Mouse (Mus musculus): ENCODE results near the gene Gdap1l1. TPM values are rescaled to one million over a fixed set of nuclear protein-coding genes. Genes with fewer than 3 reads are reported as not detected.
A peak's percentile ranks its signal among the peaks of the same experiment; 100 is the strongest.

Gdap1l1 gene
- total RNA-seq, 2 experiments from 2014 or later = not detected

GRCm38 (mm10) chr2:163462801-163463200 is 24.5 kb downstream of the Gdap1l1 start:
- no peak for ATAC-seq (replicated peaks; ENCODE audit: poor library complexity)

DNA sequence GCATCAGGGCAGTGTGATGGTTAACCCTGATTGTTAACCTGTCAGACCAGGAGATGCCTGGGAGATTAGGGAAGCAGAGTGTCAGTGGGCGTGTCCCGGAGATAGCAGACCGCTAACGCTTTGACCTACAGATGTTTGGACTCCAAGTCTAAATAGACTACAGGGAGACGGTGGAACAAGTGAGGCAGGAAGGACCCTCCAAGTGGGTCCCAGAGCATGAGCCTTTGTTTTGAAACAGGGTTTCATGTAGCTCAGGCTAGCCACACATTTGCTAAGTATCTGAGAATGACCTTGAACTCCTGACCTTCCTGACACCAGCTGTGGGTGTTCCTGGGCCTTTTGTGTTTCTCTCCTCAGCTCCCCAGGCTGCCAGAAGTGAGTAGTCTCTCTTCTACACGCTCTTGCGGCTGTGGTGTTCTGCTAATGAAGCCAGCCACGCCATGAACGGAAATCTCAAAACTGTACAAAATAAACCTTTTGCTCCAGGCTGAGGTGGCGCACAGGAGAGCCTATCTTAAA is 25.0 kb downstream of the Gdap1l1 start:
- no peak for ATAC-seq (replicated peaks; ENCODE audit: poor library complexity)

DNA sequence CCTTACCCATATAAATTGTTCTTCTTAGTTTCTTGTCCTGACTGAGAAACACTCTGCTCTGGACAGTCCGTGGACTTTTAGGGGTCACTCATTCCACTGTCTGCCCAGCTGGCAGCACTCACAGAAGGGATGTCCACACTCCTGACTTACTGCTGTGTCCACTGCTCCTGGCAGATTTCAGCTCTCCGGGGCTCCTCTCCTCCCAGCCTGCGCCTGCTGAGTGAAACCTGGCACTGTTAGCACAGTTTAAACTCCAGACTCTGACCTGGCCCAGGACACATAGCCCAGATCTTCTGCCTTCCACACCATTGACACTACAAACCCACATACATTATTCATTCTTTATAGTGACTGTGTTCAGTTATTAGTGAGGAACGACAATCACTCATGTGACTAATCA is 25.7 kb downstream of the Gdap1l1 start:
- no peak for ATAC-seq (replicated peaks; ENCODE audit: poor library complexity)

- no peak for ATAC-seq (replicated peaks; ENCODE audit: poor library complexity)
These were observed 26.3 kb downstream of the Gdap1l1 start for GRCm38 (mm10) chr2:163464562-163464961.

DNA sequence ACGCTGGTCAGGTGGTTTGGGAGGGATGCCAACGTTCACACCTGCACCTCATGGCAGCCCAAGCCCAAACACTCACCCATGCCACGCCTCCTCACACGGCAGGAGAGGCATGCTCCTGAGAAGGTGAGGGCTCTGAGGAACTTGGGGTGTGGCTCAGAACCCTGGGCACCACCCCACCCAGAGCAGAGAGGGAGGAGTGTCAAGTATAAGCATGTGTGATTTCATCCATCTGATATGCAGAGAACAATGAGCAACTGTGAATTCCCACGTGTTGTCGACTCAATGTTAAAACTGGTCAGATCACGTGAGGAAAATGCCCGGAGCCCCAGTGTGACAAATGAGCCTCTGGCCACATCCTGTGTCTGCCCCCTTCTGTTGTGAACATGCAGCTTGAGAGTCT is 28.5 kb downstream of the Gdap1l1 start:
- ATAC-seq (replicated peaks; ENCODE audit: poor library complexity) = no peak

GRCm38 (mm10) chr2:163467585-163467984 is 29.3 kb downstream of the Gdap1l1 start:
- no peak for ATAC-seq (replicated peaks; ENCODE audit: poor library complexity)

DNA sequence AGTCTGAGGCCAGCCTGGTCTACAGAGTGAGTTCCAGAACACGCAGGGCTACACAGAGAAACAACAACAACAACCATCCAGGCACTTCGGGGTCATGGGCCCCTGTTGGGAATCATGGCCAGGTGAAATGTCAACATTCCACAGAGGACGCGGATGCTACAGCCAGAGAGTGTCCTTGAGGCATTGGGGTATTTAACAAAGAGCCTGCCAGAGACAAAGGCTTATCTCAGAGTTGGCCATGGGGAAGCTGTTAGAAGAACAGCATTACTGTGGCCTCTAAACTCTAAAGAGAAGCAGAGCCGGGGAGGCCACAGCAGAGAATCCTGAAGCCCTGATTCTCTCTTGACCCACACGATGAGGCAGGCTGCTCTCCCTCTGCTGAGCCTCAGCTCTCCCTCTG is 30.6 kb downstream of the Gdap1l1 start:
- no peak for ATAC-seq (replicated peaks; ENCODE audit: poor library complexity)

- ATAC-seq (replicated peaks; ENCODE audit: poor library complexity) = no peak
These were observed 31.4 kb downstream of the Gdap1l1 start for GRCm38 (mm10) chr2:163469711-163470110.

DNA sequence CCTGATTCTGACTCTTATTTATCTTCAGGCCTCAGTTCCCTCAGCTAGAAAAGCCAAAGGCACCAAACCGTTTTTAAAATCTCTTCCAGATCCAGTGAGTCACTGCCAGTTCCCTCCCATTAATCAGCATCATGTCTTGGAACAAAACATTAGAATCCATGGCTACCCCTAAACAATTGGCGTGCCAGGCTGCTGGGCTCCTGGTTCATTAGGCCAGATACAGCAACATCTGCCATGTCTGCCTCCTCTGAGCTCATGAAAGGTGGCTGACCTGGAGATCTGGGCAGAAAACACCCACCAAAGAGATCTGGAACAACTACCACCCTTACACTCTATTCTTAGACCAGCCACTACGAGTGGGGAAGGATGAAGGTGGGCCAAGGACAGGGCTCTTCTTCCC is 32.9 kb downstream of the Gdap1l1 start:
- ATAC-seq (replicated peaks; ENCODE audit: poor library complexity) = no peak

GRCm38 (mm10) chr2:163471710-163472465 is 33.6 kb downstream of the Gdap1l1 start:
- ATAC-seq (replicated peaks; ENCODE audit: poor library complexity) = peak; percentile 63

DNA sequence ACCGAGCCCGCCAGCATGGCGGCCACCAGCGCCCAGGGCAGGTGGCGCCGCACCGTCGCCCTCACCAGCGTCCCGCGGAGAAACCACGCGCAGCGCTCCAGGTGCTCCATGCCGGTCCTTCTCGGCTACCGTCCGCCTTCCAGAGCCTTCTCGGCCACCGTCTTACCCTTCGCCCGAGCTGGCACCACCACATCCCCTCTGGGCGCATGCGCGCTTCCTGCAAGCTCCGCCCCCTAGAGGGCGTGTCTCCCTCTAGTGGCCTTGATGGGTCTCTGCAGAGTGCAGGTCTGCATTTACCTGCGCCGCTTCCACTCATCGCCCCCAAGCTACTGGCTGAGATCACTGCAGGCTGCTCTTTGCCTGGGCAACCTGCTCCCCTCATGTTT is 34.2 kb downstream of the Gdap1l1 start, which contains the start of gene Fitm2:
Gene Fitm2 (minus strand): TSS at position 164 of the 386 bp plus-strand sequence.
- ATAC-seq (replicated peaks; ENCODE audit: poor library complexity) = peak; percentile 95

DNA sequence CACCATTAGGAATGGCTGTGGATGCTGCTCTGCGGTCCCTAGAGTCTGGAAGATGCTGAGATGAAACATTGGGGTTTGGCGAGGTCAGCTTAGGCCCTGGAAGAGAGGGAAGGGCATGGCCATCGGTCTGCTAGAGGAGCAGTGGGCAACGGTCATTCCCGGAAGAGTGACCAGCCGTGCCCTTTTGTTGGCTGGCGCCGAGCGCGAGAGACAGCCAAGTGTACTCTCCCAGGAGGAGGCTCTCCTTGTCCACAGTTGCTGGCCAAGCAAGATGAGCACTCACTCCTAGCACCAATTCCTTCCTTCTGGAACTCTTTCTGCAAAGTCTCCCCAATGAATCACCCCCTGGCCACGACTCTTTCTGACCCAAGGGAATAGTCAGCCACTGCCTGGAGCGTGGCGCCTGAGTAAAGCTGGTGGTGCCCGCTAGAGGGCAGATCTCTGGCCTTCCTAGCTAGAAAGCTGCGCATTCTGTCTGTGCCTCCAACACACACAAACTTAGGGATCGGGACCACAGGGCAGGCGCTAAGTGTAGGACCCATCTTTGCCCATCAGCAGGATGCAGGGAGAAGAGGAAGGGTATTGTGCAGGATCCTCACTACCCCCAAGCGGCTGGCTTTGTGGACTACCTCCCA is 42.0 kb downstream of the Gdap1l1 start:
- peak; percentile 58 for ATAC-seq (replicated peaks; ENCODE audit: poor library complexity)

DNA sequence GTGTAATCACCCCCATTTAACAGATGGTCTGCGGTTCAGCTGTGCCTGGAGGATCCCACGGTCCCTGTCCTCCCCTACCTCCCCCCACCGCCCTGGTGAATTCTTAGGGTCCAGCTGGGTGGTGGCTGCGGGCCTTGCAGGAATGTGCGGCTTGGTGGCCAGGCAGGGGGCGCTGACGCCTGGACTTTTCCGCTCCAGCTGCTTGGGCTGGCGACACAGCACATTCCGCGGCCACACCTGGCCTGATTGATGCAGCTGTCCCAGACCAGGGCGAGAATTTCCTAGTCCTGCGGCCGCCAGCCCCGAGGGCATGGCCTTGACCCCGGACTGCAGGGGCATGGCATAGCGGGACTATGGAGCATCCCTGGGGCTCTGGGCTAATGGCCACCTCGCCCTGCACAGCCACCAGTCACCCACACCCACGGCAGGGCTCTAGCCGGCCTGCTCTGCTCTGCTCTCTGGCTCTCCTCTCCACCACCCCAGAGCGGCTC is 43.3 kb downstream of the Gdap1l1 start:
- peak; percentile 23; the same call in 1 of the 2 replicates for ATAC-seq (replicated peaks; ENCODE audit: poor library complexity)

DNA sequence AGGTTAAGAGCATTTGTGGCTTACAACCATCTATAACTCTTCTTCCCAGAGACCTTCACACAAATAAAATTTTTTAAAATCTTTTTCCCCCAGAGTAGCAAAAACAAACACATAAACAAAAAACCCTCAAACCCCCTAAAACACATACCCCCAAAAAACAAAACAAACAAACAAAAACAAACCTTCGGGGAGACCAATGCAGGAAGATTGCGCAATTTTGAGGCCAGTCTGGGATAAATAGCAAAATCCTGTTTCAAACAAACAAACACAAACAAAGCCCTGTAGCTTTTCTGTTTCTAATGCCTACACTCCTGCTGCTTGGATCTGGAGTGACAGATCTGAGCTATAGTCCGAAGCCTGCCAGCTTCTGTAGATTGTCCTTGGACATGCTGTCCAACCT is 49.1 kb downstream of the Gdap1l1 start:
- ATAC-seq (replicated peaks; ENCODE audit: poor library complexity) = no peak

DNA sequence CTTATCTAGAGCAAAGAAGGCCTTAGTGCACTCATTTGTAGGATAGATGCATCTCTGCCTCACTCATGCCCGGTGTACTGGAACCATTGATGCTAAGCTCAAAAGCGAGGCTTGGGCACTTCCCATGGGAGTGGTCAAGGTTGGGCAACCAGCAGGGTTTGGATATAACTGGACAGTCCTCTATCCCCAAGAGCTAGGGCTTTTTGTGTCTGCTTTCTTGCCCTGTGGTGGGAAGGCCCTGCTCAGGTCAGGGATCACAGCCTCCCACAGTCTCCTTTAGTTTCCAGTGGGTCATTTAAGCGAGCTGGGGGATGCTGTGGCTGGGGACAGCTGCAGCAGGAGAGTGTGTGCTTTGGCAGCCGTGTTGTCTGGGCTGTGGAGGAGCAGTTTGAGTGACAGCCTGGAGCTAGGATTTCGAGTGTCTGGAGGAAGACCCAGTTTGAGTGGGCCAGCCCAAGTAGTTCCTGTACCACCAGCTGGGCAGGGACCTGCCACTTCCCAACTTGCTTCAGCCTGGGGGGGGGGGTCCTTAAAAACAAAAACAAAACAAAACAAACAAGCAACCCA is 51.5 kb downstream of the Gdap1l1 start:
- ATAC-seq (replicated peaks; ENCODE audit: poor library complexity) = no peak

DNA sequence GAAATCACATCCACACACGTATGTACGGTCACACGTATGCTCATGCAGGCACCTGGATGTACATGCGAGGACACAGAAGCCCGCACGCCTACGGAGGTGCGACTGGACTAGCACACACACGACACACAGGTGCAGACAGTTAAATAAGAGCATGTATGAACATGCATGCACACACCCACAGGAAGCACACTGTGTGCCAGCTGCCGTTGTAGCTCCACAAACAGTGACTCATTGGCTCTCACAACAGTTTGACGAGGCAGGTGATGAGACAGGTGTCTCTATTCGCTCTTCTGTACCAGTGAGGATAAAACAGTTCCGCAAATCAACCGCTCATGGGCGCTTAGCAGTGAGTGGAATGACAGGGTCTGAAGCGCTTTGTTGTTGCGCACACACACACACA is 52.4 kb downstream of the Gdap1l1 start:
- no peak for ATAC-seq (replicated peaks; ENCODE audit: poor library complexity)

DNA sequence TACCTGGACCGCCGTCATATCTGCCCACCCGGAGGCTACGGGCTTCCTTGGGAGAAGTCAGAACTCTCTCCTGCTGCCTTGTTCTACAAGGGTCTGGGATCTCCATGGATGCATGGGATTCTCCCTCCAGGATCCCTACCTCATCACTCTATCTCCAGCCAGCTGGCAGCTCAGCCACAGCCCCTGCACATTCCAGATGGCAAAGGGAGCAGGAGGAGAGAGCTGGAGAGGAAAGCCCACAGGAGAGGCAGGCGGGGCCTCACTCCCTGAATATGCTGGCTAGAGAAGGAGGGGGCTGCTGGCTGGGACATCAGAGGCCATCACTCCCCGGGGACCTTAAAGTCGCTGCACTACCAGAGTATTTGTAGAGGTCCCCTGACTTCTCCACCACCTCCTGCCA is 53.1 kb downstream of the Gdap1l1 start:
- no peak for ATAC-seq (replicated peaks; ENCODE audit: poor library complexity)

DNA sequence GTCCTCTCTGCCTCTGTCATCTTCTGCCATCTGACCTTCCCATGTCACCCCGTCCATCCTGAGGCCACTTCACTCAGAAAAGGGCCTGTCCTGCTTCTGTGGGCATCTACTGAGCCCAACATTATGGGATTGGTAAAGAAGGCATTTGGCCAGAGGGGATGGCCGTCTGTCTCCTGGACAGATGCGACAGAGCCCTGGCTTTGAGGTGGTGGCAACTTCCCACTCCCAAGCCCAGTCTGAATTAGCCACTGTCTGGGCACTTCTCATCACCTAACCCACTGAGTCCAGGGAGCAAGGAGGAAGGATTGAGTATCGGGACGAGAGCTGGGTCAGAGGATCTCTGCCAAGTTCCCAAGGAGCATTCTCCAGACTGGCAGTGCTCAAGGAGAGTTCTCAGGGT is 53.7 kb downstream of the Gdap1l1 start, which contains the start of gene R3hdml:
Gene R3hdml (plus strand): TSS at position 301 of the 400 bp plus-strand sequence.
- no peak for ATAC-seq (replicated peaks; ENCODE audit: poor library complexity)

GRCm38 (mm10) chr2:163493031-163493430 is 54.8 kb downstream of the Gdap1l1 start:
- ATAC-seq (replicated peaks; ENCODE audit: poor library complexity) = no peak

DNA sequence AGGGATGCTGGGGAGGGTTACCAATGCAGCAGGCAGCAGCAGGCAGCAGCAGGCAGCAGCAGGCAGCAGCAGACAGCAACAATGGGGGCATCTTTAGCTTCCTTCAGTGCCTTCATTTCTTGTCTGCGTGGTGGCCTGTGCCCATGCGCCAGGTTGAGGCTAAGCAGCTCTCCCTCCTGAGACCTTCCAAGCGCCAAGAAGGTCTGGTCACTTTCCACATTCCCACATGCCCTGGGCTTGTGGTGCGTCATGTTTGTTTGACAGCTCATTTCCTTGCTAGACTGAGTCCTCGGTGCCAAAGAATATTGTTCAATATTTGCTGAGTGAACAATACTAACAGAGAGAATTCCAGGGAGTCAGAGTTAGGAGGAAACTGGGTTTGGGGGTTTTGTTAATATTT is 55.7 kb downstream of the Gdap1l1 start:
- no peak for ATAC-seq (replicated peaks; ENCODE audit: poor library complexity)

- no peak for ATAC-seq (replicated peaks; ENCODE audit: poor library complexity)
These were observed 56.2 kb downstream of the Gdap1l1 start for GRCm38 (mm10) chr2:163494456-163494855.

- ATAC-seq (replicated peaks; ENCODE audit: poor library complexity) = no peak
These were observed 63.9 kb downstream of the Gdap1l1 start for GRCm38 (mm10) chr2:163502219-163502618.

All from megakaryocyte progenitor cell, adult 5-6 weeks (primary cell).